Mouse (Mus musculus): ENCODE measurements around the gene Plekha1.

The Plekha1 gene

GRCm38 (mm10) chr7:130865613-130866591 lies at the start of gene Plekha1:
Gene Plekha1, plus strand, starts transcription at chr7:130865756.
- DNase-seq (ENCODE audit: low spot score) = peak; percentile 97

GRCm38 (mm10) chr7:130816243-130816642 lies 49.3 kb upstream of the Plekha1 start:
- no peak for DNase-seq (ENCODE audit: low spot score)

- DNase-seq (ENCODE audit: low spot score) = no peak
These were observed 46.7 kb upstream of the Plekha1 start for GRCm38 (mm10) chr7:130818813-130819212.

GRCm38 (mm10) chr7:130819624-130820023 lies 45.9 kb upstream of the Plekha1 start:
- no peak for DNase-seq (ENCODE audit: low spot score)

GRCm38 (mm10) chr7:130823992-130824391 lies 41.6 kb upstream of the Plekha1 start:
- no peak for DNase-seq (ENCODE audit: low spot score)

GRCm38 (mm10) chr7:130826343-130826742 lies 39.2 kb upstream of the Plekha1 start:
- DNase-seq (ENCODE audit: low spot score) = no peak

GRCm38 (mm10) chr7:130827431-130827830 lies 38.1 kb upstream of the Plekha1 start:
- DNase-seq (ENCODE audit: low spot score) = no peak

- no peak for DNase-seq (ENCODE audit: low spot score)
These were observed 37.6 kb upstream of the Plekha1 start for GRCm38 (mm10) chr7:130827844-130828403.

GRCm38 (mm10) chr7:130828475-130828874 lies 37.1 kb upstream of the Plekha1 start:
- DNase-seq (ENCODE audit: low spot score) = no peak

- no peak for DNase-seq (ENCODE audit: low spot score)
These were observed 34.0 kb upstream of the Plekha1 start for GRCm38 (mm10) chr7:130831586-130831985.

- DNase-seq (ENCODE audit: low spot score) = no peak
These were observed 31.3 kb upstream of the Plekha1 start for GRCm38 (mm10) chr7:130834299-130834698.

- no peak for DNase-seq (ENCODE audit: low spot score)
These were observed 30.3 kb upstream of the Plekha1 start for GRCm38 (mm10) chr7:130834958-130835861.

- DNase-seq (ENCODE audit: low spot score) = no peak
These were observed 29.5 kb upstream of the Plekha1 start for GRCm38 (mm10) chr7:130836066-130836465.

- no peak for DNase-seq (ENCODE audit: low spot score)
These were observed 27.5 kb upstream of the Plekha1 start for GRCm38 (mm10) chr7:130837941-130838657.

- DNase-seq (ENCODE audit: low spot score) = no peak
These were observed 26.9 kb upstream of the Plekha1 start for GRCm38 (mm10) chr7:130838658-130839025.

GRCm38 (mm10) chr7:130839380-130840100 lies 26.0 kb upstream of the Plekha1 start:
- no peak for DNase-seq (ENCODE audit: low spot score)

GRCm38 (mm10) chr7:130847164-130847718 lies 18.3 kb upstream of the Plekha1 start:
- no peak for DNase-seq (ENCODE audit: low spot score)

GRCm38 (mm10) chr7:130854684-130855292 lies 10.8 kb upstream of the Plekha1 start:
- no peak for DNase-seq (ENCODE audit: low spot score)

GRCm38 (mm10) chr7:130855681-130856080 lies 9.9 kb upstream of the Plekha1 start:
- DNase-seq (ENCODE audit: low spot score) = no peak

GRCm38 (mm10) chr7:130857973-130858372 lies 7.6 kb upstream of the Plekha1 start:
- DNase-seq (ENCODE audit: low spot score) = no peak
